Mouse (Mus musculus) cerebellum, postnatal 10 days (tissue): ENCODE data around the gene Nepn.
"Not testable (repeated sequence)": the region's sequence is repeated elsewhere in the genome, so short reads cannot be mapped to it uniquely, and the experiment has no call there.

Experiments
- DNase-seq, 2 experiments: peaks; one replicate each; pipeline ENCODE4 v3.0.0; 2021; ENCODE audit warnings: mixed read lengths in 2 of 2

Gene Nepn

DNA sequence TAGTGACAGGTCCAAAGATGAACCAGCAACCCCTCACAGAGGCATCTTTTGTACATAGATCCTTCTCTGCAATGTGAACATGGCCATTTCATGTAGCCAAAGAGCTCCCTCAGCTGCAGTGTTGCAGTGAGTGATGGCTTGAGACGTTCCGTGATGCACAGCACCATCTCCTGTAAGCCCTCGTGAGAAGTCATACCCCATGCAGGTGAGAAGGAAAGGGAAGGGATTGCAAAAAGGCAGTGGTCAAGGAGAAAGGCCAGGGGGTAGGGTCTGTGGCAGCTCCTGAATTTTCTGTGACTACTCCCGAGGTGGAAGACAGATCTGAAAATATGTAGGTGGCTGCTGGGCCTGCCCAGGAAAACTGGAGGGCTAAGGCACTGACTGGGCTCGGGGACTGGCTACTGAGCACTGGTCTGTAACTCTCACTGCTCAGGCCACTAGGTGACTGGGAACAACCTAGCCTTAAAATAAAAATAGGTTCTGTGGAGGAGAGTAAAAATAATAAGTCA, at the start of gene Nepn:
Gene Nepn (plus strand): TSS at position 51 of the 509 bp plus-strand sequence.
- DNase-seq: no peak

DNA sequence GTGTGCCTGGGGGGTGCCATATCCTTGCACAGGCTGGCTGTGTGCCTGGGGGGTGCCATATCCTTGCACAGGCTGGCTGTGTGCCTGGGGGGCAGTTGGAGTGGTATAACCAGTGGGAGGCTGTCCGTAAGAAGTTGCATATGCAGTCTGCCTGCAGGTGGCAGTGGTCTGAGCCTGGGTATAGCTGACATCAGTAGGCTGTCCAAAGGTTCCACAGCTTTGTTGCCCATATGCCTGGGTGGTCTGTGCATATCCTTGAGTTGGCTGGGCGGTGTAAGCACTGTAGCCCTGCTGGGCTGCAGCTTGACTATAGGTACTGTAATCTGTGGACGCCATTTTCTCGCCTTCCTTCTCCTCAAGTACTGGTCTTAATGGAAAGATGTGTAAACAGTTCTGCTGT, 45.4 kb upstream of the Nepn start:
- not testable (repeated sequence) for DNase-seq

DNA sequence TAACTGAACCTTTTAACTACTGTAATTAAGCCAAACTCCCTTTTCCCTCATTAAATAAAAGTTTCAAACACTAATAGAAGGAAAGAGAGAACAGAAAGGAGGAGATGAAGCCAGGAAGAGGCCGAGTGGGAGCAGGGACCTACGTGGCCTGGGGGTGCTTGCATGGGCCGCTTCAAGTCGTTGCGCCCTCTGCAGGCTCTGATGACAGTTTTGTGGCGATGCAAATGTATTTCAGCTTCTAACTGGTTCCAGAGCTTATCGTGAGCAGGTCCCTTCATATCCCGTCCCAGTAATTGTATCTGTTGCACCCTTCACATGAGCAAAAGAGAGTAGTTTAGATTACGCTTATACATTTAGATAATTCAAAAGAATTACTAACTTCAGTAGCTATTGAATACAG, 35.6 kb upstream of the Nepn start:
- DNase-seq: no peak

DNA sequence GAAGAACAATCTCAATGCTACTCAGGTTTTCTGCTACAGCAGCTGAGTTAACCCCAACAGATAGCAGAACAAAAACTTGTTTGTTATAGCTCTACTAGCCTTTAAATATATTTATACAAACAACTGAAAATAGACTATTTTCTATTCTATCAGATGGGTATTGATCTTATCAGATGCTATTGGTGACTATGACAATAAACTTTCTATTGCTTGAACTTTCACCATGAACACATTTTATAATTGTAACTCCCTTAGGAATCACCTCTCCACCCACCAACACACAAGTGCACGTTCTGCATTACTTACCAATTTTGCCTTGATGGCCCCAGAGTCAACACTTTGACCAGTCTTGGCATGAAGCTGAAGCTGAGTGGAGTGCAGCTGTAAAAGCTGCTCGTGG, 30.3 kb upstream of the Nepn start, which contains the start of gene Gm26741:
Gene Gm26741 (plus strand): TSS at position 301 of the 400 bp plus-strand sequence.
- no peak for DNase-seq

DNA sequence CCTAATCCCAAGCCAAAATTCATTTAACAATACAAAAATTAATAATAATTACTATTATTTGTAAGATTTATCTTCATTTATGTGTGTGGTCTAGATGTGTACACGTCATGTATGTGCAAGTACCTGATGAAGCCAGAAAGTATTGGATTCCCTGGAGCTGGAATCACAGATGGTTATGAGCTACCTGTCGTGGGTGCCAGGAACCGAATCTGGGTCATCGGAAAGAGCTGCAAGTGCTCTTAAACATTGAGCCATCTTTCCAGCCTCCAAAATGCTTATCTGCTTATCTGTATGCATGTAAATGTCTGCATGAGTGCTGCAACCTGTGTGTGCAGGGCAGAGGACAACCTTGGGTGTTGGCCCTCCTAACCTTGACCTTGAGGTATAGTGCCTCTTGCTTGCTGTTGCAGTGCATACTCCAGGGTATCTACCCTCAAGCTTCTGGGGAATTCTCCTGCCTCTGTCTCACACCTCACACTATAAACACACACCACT, 28.5 kb upstream of the Nepn start:
- DNase-seq: peak; percentile 18 to 25

DNA sequence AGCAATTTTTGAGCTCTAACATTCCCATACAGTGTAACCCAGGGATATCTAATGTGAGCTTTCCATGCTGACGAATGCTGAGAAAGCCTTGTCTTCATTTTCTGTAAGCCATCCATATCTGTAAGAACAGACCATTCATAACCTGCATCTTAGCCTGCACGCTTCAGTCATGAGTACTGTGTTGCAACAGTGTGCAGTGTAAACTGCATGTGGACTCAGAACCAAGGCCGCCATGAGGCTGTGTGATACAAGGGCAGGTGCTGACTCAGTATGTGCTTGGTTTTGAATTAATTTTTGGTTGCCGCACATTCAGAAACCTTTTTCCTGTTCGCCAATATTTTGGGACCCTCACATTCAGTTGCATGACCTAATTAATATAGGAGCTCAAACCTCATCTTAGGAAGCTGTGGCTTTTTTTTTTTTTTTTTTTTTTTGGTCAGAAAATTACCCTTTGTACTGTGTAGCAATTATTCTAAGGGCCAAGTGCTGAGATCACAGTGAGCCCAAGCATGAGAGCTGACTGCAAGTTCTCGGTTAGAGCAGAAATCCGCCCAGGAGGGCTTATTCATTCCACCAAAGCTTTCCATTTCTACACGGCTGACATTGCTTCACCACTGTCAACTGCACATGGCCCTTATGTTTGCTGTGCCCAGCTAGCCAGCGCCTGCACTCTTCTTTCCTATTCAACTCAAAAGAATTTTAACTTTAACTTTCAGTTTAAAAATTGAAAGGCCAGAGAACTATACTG, 27.7 kb upstream of the Nepn start:
- no peak for DNase-seq

DNA sequence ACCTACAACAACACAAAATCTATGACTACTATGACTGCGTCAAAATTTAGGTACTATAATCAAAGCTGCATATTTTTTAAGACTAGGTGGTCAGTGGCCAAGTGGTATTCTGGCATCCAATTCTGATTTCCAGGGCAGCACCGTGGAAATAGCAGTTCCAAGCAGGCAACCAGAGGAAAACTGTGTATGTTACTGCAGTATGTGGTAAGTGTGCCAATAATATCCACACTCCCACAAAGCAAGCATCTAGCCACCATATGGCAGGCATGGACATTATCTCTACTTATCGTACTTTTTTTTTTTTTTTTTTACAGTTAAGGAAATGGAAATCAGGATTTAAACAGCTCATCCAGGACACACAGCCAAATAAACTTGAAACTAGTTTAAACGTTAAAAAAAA, 20.4 kb upstream of the Nepn start:
- peak in 1 of 2 experiments; percentile 23 for DNase-seq

DNA sequence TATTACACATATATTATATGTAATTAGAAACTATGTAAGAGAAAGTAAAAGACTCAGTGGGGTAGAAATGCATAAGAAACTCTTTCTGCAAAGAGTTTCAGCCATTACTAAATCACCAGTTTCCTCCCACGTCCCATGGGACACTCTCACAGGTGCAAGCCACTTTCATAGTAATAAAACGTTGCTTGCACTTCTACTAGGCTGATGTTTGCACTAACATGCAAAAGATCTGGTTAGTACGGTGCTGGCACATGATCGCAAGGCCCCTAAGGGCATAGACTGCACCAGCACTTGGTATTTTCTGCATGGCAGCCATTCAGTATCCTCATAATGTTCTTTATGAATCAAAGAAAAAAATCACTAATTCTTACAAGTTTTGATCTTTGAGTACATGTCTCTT, 14.9 kb upstream of the Nepn start:
- no peak for DNase-seq

DNA sequence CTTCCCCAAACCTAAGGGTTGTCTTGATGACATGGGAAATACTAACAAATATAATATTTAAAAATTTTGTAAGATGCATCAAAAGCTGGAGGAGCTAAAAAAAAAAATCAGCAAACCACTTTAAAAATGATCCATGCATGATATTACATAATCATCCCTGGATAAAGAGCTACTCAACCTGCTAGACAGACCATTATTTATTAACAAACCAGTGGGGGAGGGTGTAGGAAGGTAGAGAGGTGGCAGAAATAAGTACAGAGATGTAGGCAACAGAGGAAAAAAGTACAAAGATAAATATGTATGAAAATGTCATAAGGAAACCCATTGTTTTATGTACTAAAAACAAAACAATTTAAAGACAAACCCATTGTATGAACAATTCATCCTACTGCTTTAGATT, 14.1 kb upstream of the Nepn start:
- no peak for DNase-seq

DNA sequence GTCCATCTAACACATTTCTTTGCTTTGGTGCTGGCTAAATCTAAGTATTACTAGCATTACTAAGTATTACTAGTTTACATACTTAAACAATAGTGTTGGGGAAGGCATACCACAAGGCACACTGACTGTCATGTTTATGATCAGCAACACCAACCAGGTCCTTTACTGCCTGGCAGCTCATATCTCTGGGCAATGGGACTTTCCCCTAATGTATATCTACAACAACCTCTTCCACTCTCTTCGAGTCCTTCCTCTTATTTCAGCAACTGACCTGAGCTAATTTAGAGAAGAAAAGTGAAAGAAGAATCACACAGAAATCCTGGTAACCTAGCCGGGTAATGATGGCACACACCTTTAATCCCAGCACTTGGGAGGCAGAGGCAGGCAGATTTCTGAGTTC, 12.3 kb upstream of the Nepn start:
- no peak for DNase-seq

DNA sequence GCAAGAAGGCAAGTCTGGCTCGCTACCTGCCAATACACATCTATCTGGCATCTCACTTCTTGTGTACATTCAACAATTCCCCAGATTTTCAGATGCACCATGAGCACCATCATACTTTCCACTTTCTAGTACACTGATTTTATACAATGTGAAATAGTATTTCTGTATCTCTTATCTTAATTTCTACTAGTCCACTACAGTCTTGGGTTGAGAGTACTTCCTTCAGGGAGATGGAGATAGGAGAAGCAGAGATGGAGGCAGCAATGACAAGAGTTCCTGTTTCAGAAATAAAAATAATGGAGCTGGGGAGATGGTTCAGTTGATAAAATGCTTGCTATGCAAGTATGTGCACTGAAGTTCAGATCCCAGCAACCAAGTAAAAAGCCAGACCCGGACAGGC, 11.0 kb upstream of the Nepn start:
- DNase-seq: no peak

DNA sequence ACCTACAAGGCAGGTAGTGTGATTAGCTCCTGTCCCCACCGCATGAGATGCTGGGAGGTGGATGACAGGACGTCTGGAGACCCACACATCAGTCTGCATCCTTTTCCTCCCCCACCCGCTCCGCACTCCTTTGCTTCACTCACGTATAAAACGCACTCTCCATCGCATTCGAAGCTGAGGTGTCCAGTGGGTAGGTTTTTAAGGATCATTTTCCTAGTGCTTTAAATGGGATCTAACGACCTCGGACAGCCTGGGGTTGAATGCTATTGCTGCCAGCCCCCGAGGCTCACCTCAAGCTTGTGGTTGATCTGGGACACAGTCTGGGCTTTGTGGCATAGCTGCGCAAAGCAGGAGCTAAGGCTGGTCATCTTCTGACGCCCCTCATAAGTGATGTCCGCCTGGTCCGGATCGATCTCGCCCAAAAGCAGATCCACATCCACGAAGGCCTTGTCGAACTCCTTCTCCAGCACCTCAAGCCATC, 7.4 kb upstream of the Nepn start:
- DNase-seq: peak in 1 of 2 experiments; percentile 62

DNA sequence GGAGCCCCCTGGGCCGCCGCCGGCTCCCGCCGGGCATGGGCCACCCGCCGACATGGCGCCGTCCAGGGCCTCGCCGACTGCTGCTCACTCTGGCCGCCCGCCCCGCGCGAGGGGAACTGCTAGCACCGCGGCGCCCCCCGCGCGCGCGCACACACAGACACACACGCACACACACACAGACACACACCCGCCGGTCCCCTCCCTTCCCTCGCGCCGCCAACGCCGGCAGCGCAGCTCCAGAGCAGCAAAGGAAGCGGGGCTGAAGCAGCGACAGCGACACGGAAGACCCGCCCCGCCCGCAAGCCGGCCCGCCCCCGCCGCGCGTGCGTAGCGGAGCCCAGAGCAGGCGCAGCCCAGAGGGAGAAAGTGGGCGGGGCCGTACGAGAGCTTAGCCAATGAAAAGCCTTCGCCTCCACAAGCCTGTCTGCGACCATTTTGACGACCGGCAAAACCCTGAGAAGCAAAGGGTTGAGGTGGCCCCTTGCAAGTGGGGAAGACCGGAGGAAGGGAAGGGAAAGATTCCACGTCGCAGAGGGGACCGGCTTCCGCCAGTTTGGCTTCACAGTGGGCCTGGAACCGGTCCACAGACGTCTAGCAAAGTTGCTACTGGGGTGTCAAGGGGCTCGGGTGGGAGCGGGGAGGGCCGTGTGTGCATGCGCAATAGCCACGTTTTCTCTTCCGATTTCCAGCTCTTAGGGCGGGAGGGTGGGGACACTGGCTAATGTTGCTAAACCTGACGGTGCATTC, 6.8 kb upstream of the Nepn start, which contains the start of gene Gopc:
Gene Gopc (minus strand): TSS at position 280 of the 747 bp plus-strand sequence.
- DNase-seq: peak; percentile 99

DNA sequence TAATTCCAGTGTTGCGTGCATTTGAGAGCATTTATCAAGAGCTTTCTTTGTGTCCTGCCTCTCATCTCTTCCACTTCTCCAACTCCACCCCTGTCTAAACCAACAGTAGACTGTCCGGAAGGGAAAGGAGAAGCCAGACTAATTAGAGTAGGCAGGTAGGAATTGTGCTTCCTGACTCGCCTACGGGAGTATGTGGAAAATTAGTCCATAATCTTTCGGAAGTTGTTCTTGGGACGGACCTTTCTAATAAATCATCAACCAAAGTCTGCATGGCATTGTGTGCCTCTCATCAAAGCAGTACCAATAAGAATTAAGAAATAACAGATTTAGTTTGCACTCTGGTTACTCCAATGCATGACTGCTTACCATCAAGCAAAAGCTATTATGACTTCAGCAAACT, 5.8 kb upstream of the Nepn start:
- no peak for DNase-seq

DNA sequence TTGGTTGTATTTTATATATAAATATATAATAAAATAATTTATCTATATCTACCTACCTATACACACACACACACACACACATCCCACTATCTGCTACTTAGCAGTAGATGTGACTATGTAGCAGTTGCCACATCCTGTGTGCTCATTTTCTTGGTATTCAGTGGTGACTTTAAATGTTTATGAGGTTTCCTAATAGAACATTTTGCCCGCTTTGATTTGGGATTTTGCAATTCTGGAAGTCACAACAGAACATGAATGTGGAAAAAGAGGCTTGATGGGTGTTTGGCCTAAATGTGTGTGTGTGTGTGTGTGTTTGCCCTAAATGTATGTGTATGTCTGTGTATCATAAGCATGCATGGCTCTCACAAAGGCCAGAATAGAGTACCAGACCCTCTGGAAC, 5.2 kb upstream of the Nepn start:
- no peak for DNase-seq

DNA sequence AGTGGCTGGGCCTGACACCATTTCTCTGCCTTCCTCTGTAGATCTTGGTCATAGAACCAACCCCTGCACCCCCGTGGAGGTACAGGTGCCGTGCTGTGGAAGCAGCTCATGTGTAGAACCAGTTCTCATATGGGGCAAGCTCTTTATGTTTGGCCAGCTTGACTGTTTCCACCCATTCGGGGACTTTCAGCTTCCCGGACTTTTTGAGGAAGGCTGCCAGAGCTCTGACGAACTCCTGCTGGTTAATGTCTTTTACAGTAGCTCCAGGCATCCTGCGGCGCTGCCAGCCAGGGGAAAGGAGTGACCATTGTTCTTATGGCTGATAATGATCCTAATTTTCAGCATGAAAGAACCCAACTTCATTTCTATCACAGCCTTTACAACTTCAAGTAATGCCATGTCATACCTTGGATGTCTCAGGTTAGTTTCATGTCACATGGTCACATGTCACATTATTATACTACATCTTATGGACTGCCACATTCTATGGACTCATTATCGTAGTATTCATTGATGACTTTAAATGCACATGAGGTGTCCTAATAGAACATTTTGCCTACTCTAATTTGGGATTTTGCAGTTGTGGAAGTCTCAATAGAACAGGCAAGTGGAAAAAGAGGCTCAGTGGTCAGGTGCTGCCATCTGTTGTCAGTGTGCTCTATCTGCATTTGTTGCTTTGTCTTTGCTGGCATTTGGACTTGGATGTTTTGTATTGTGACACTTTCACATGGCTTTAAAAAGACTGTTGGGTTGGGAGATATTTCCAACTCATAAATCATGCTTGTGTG, 3.8 kb upstream of the Nepn start:
- peak; percentile 74 to 75 for DNase-seq

DNA sequence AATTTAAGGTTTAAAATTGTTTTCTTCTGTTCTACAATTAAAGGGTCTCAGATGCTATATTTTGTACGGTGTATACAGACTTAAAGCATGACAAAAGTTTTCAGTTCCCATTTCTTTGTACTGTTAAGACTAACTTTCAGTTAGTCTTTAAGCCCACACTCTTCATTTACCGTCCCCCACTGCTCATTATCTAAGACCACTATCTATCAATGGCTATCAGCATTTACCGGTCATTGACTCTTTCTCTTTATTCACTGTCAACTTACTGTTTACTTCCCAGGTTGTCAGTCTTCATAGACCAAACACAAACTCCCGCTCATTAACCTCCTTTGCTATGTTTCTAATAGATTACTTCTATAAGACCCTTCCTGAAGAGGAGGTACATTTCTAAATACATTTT, 1.6 kb upstream of the Nepn start:
- no peak for DNase-seq

DNA sequence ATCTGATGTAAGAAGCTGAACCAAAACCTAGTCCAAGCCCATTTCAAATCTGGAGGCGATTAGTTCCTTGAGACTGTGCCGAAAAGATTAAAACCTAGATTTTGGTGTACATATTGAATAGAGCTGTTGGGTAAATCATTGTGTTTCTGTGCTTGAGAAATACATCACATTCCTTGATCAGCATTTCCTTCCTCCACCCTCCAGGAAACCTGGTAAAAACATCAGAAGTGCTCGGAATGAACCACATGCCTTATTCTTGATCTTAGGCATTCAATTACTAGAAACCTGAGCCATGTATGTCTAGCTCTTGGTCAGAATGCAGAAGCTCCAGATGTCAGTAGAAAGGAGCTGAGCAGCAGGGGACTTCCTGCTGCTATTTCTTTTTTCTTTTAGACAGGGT, 666 bp downstream of the Nepn start:
- no peak for DNase-seq

DNA sequence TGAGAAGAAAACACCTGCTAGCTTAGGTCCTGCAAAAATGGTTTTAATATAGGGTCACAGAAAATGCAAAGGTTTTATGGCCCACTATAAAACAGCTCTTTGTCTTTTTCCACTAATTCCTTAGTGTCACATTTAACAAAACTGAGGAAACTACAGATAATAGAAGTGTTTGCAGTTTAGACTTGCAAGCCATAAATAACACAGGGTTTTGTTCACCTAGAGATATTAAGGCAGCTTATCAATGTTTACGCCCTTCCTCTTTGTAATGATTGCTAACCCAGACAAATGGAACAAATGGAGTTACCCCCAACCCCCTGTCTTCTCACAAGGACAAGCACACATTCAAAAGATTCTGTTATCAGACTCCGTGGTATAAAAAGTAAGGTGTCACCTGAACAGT, 2.4 kb downstream of the Nepn start:
- DNase-seq: no peak

DNA sequence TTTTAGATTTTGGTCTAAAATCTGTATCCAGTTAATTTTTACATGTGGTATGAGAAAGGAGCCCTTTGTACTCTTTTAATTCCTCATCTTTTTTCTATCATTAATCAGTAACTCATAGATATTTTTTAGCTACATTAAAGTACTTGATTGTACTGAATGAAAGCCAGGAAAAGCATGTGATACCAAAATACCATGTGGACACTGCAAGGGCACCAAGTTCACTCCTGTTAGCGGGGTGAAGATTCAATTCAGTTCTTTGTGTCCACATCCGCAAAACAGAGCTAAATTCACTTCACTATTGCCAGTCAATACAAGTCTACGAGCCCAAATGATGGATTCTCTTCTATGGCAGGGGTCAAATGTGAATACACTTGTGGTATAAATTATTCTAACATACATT, 7.9 kb downstream of the Nepn start:
- DNase-seq: no peak

DNA sequence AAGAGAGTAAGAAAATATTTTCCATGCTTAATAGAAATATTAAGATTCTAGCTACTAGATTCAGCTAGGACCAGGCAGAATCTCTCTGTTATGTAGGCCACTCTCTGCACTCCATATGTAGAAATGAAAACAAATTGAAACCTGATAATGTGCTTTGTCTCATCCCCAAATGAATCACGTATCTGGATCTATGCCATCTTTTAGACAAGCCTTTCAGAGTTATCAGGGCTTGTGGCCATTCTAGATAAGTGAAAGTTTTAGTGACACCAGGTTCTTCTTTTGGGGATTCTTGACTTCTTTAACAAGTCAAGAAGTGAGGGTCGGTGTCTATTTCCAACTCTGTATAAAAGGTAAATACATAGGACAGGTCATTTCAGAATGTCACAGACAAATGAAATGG, 9.9 kb downstream of the Nepn start:
- no peak for DNase-seq

DNA sequence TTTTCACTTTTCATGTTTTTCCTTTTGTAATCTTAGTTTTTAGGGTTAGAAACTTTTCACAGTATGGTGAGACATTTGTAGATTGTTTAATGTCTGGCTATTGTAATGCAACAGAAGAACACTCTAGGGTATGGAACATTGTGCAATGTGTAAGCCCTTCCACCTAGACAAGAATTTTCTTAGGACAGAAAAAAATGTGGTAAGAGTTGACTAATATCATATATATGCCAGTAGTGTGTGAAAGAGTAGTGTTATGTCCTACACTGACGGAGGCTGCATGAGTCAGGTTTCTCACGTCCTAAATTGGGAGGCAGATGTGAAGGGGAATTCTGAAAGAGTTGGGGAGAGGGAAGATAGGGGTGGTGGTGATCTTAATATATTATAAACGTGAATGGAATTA, 10.9 kb downstream of the Nepn start:
- DNase-seq: no peak

DNA sequence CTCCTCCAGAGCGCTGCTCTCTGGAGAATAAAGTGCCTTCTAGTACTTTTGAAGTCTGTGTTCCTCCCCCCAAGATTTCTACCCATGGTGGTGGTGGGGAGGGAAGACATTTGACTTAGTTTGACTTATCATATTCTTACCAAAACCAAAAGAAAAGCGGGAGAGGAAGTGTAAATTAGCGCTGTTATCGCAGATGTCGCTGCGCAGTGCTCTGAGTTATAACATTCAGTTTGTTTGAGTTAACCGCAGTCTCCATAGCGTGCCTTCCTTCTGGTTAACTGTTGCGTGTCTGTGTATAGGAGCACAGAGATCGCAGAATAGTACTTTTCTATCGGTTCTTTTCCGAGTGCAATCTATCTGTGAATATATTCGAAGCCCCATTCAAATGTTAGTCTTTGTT, 16.4 kb downstream of the Nepn start:
- no peak for DNase-seq
